Mouse (Mus musculus): ENCODE data around the gene Dmrt3. TPM values are rescaled to one million over a fixed set of nuclear protein-coding genes. Genes with fewer than 3 reads are reported as not detected.
A peak's percentile ranks its signal among the peaks of the same experiment; 100 is the strongest.

The Dmrt3 gene
- polyA plus RNA-seq (2014; fragmentation: Nextera tagmentation; extraction: Ambion mirVana): 0.80 and 0.86 TPM in 2 replicates

GRCm38 (mm10) chr19:25610015-25610410 is at the start of gene Dmrt3:
Dmrt3 (plus strand) TSS chr19:25610301.
- Histone ChIP-seq H3K4me3 (replicated peaks; ENCODE audit: low read length) (peak within 1 kb of the TSS; percentile 18), H3K36me3 (replicated peaks; ENCODE audit: control insufficient read depth, insufficient read depth) (no peaks in the 10 kb centered on the region), H3K27me3 (ENCODE audit: control insufficient read depth, insufficient read depth, low read length) (peaks cover 100% of the 10 kb centered on the region), H3K27ac (no peak within 1 kb of the TSS), H3K9me3 (ENCODE audit: control insufficient read depth, low read length) (no peaks in the 10 kb centered on the region), H3K4me2 (replicated peaks) (peak within 1 kb of the TSS; percentile 44), H3K9ac (no peak within 1 kb of the TSS), H3K4me1 (replicated peaks; ENCODE audit: control insufficient read depth, insufficient read depth, low read length) (peaks cover 16% of the 10 kb centered on the region; the same call in 1 of the 2 replicates)
- 1% methylated on average over 19 of the region's 29 CpGs for WGBS
- DNase-seq (ENCODE audit: low spot score) (no peak), ATAC-seq (ENCODE audit: low FRiP score) (no peak)

- no peak overlapping the region for H3K27ac ChIP-seq
- DNase-seq (ENCODE audit: low spot score) (no peak), ATAC-seq (ENCODE audit: low FRiP score) (no peak)
- 85% methylated on average over 12 of the region's 12 CpGs for WGBS
- H3K9me3 ChIP-seq (ENCODE audit: control insufficient read depth, low read length): 0 out of 2 replicates have a peak, but pooled peaks cover 10% of the 10 kb centered on the region
- H3K4me2 ChIP-seq (replicated peaks): no peak overlapping the region
- H3K4me1 ChIP-seq (replicated peaks; ENCODE audit: control insufficient read depth, insufficient read depth, low read length): no peaks in the 10 kb centered on the region
- H3K9ac ChIP-seq: no peak overlapping the region
- H3K4me3 ChIP-seq (replicated peaks; ENCODE audit: low read length): no peak overlapping the region
- no peaks in the 10 kb centered on the region for H3K36me3 ChIP-seq (replicated peaks; ENCODE audit: control insufficient read depth, insufficient read depth)
- H3K27me3 ChIP-seq (ENCODE audit: control insufficient read depth, insufficient read depth, low read length): no peaks in the 10 kb centered on the region; the same call in 1 of the 2 replicates
Observed at GRCm38 (mm10) chr19:25564430-25564829, 45.7 kb upstream of the Dmrt3 start.

- Histone ChIP-seq H3K4me1 (replicated peaks; ENCODE audit: control insufficient read depth, insufficient read depth, low read length) (peaks cover 2% of the 10 kb centered on the region; the same call in 1 of the 2 replicates), H3K27me3 (ENCODE audit: control insufficient read depth, insufficient read depth, low read length) (peaks cover 14% of the 10 kb centered on the region), H3K9ac (no peak overlapping the region), H3K9me3 (ENCODE audit: control insufficient read depth, low read length) (no peaks in the 10 kb centered on the region), H3K27ac (no peak overlapping the region), H3K4me2 (replicated peaks) (no peak overlapping the region), H3K36me3 (replicated peaks; ENCODE audit: control insufficient read depth, insufficient read depth) (no peaks in the 10 kb centered on the region), H3K4me3 (replicated peaks; ENCODE audit: low read length) (no peak overlapping the region)
- DNase-seq (ENCODE audit: low spot score): no peak
- 86% methylated on average over 7 of the region's 7 CpGs for WGBS
- ATAC-seq (ENCODE audit: low FRiP score): no peak
Observed at GRCm38 (mm10) chr19:25569778-25570177, 40.3 kb upstream of the Dmrt3 start.

GRCm38 (mm10) chr19:25574431-25574830 is 35.7 kb upstream of the Dmrt3 start:
- H3K9me3 ChIP-seq (ENCODE audit: control insufficient read depth, low read length): no peaks in the 10 kb centered on the region
- 44% methylated on average over 10 of the region's 10 CpGs for WGBS
- no peak overlapping the region for H3K27ac ChIP-seq
- H3K4me1 ChIP-seq (replicated peaks; ENCODE audit: control insufficient read depth, insufficient read depth, low read length): peaks cover 6% of the 10 kb centered on the region; the same call in 1 of the 2 replicates
- H3K27me3 ChIP-seq (ENCODE audit: control insufficient read depth, insufficient read depth, low read length): peaks cover 31% of the 10 kb centered on the region
- DNase-seq (ENCODE audit: low spot score) (no peak), ATAC-seq (ENCODE audit: low FRiP score) (no peak)
- H3K9ac ChIP-seq: no peak overlapping the region
- no peaks in the 10 kb centered on the region for H3K36me3 ChIP-seq (replicated peaks; ENCODE audit: control insufficient read depth, insufficient read depth)
- H3K4me3 ChIP-seq (replicated peaks; ENCODE audit: low read length): no peak overlapping the region
- no peak overlapping the region for H3K4me2 ChIP-seq (replicated peaks)

GRCm38 (mm10) chr19:25574981-25575814 is 34.9 kb upstream of the Dmrt3 start:
- 12% methylated on average over 17 of the region's 17 CpGs for WGBS
- H3K9me3 ChIP-seq (ENCODE audit: control insufficient read depth, low read length): no peaks in the 10 kb centered on the region
- H3K27me3 ChIP-seq (ENCODE audit: control insufficient read depth, insufficient read depth, low read length): peaks cover 31% of the 10 kb centered on the region
- DNase-seq (ENCODE audit: low spot score) (no peak), ATAC-seq (ENCODE audit: low FRiP score) (peak; percentile 46; the same call in 1 of the 2 replicates)
- no peak overlapping the region for H3K27ac ChIP-seq
- peak overlapping the region; percentile 15 for H3K4me2 ChIP-seq (replicated peaks)
- no peak overlapping the region for H3K4me3 ChIP-seq (replicated peaks; ENCODE audit: low read length)
- no peak overlapping the region for H3K9ac ChIP-seq
- peaks cover 6% of the 10 kb centered on the region; the same call in 1 of the 2 replicates for H3K4me1 ChIP-seq (replicated peaks; ENCODE audit: control insufficient read depth, insufficient read depth, low read length)
- no peaks in the 10 kb centered on the region for H3K36me3 ChIP-seq (replicated peaks; ENCODE audit: control insufficient read depth, insufficient read depth)

- Histone ChIP-seq H3K4me2 (replicated peaks) (no peak overlapping the region), H3K9me3 (ENCODE audit: control insufficient read depth, low read length) (no peaks in the 10 kb centered on the region), H3K36me3 (replicated peaks; ENCODE audit: control insufficient read depth, insufficient read depth) (no peaks in the 10 kb centered on the region), H3K4me1 (replicated peaks; ENCODE audit: control insufficient read depth, insufficient read depth, low read length) (peaks cover 6% of the 10 kb centered on the region; the same call in 1 of the 2 replicates), H3K27ac (no peak overlapping the region), H3K27me3 (ENCODE audit: control insufficient read depth, insufficient read depth, low read length) (peaks cover 21% of the 10 kb centered on the region), H3K4me3 (replicated peaks; ENCODE audit: low read length) (no peak overlapping the region), H3K9ac (no peak overlapping the region)
- DNase-seq (ENCODE audit: low spot score) (no peak), ATAC-seq (ENCODE audit: low FRiP score) (no peak)
- 98% methylated on average over 2 of the region's 2 CpGs for WGBS
Observed at GRCm38 (mm10) chr19:25578358-25578757, 31.7 kb upstream of the Dmrt3 start.

- H3K27ac ChIP-seq: no peak overlapping the region
- no peak for DNase-seq (ENCODE audit: low spot score)
- no peak overlapping the region for H3K4me2 ChIP-seq (replicated peaks)
- peaks cover 18% of the 10 kb centered on the region for H3K27me3 ChIP-seq (ENCODE audit: control insufficient read depth, insufficient read depth, low read length)
- no peaks in the 10 kb centered on the region for H3K36me3 ChIP-seq (replicated peaks; ENCODE audit: control insufficient read depth, insufficient read depth)
- no peaks in the 10 kb centered on the region for H3K9me3 ChIP-seq (ENCODE audit: control insufficient read depth, low read length)
- H3K4me1 ChIP-seq (replicated peaks; ENCODE audit: control insufficient read depth, insufficient read depth, low read length): peaks cover 6% of the 10 kb centered on the region; the same call in 1 of the 2 replicates
- no peak overlapping the region for H3K4me3 ChIP-seq (replicated peaks; ENCODE audit: low read length)
- WGBS: 92% methylated on average over 2 of the region's 2 CpGs
- H3K9ac ChIP-seq: no peak overlapping the region
- ATAC-seq (ENCODE audit: low FRiP score): no peak
Observed at GRCm38 (mm10) chr19:25579440-25579839, 30.7 kb upstream of the Dmrt3 start.

GRCm38 (mm10) chr19:25597717-25598232 is 12.3 kb upstream of the Dmrt3 start:
- H3K27me3 ChIP-seq (ENCODE audit: control insufficient read depth, insufficient read depth, low read length): peaks cover 71% of the 10 kb centered on the region

GRCm38 (mm10) chr19:25598626-25599025 is 11.5 kb upstream of the Dmrt3 start:
- H3K9ac ChIP-seq: no peak overlapping the region
- no peak overlapping the region for H3K4me3 ChIP-seq (replicated peaks; ENCODE audit: low read length)
- peaks cover 79% of the 10 kb centered on the region for H3K27me3 ChIP-seq (ENCODE audit: control insufficient read depth, insufficient read depth, low read length)
- no peaks in the 10 kb centered on the region for H3K36me3 ChIP-seq (replicated peaks; ENCODE audit: control insufficient read depth, insufficient read depth)
- ATAC-seq (ENCODE audit: low FRiP score): no peak
- H3K9me3 ChIP-seq (ENCODE audit: control insufficient read depth, low read length): no peaks in the 10 kb centered on the region
- no peak for DNase-seq (ENCODE audit: low spot score)
- no peaks in the 10 kb centered on the region for H3K4me1 ChIP-seq (replicated peaks; ENCODE audit: control insufficient read depth, insufficient read depth, low read length)
- 16% methylated on average over 4 of the region's 4 CpGs for WGBS
- no peak overlapping the region for H3K27ac ChIP-seq
- H3K4me2 ChIP-seq (replicated peaks): no peak overlapping the region

More at GRCm38 (mm10) chr19:25597717-25598232, 12.3 kb upstream of the Dmrt3 start:
- no peaks in the 10 kb centered on the region for H3K36me3 ChIP-seq (replicated peaks; ENCODE audit: control insufficient read depth, insufficient read depth)
- H3K9ac ChIP-seq: no peak overlapping the region
- 82% methylated on average over 3 of the region's 3 CpGs for WGBS
- ATAC-seq (ENCODE audit: low FRiP score) (no peak), DNase-seq (ENCODE audit: low spot score) (no peak)
- H3K27ac ChIP-seq: no peak overlapping the region
- no peaks in the 10 kb centered on the region for H3K4me1 ChIP-seq (replicated peaks; ENCODE audit: control insufficient read depth, insufficient read depth, low read length)
- H3K4me2 ChIP-seq (replicated peaks): no peak overlapping the region
- H3K4me3 ChIP-seq (replicated peaks; ENCODE audit: low read length): no peak overlapping the region
- no peaks in the 10 kb centered on the region for H3K9me3 ChIP-seq (ENCODE audit: control insufficient read depth, low read length)
